Mouse (Mus musculus): ENCODE results near the gene Ccng2. TPM values are rescaled to one million over a fixed set of nuclear protein-coding genes. Genes with fewer than 3 reads are reported as not detected.

The Ccng2 gene
- polyA plus RNA-seq, 1 experiment from 2014 or later, result 12.5 TPM

GRCm38 (mm10) chr5:93256820-93257405 lies 10.1 kb upstream of the Ccng2 start:
- Histone ChIP-seq H3K4me2 (ENCODE audit: low read depth, low read length) (no peak overlapping the region), H3K9me3 (ENCODE audit: low read length) (no peaks in the 10 kb centered on the region)
- DNase-seq, result no peak

GRCm38 (mm10) chr5:93259349-93259748 lies 7.7 kb upstream of the Ccng2 start:
- TF ChIP-seq CTCF (IDR thresholded peaks at IDR 0.05; ENCODE audit: low read depth) (no peak), EP300 (IDR thresholded peaks at IDR 0.05; ENCODE audit: low read depth) (no peak)
- Histone ChIP-seq H3K4me2 (ENCODE audit: low read depth, low read length) (no peak overlapping the region), H3K9me3 (ENCODE audit: low read length) (no peaks in the 10 kb centered on the region), H3K27me3 (ENCODE audit: insufficient read depth, low read length) (no peaks in the 10 kb centered on the region), H3K9ac (replicated peaks) (no peak overlapping the region), H3K27ac (ENCODE audit: low read depth) (no peak overlapping the region), H3K36me3 (replicated peaks; ENCODE audit: insufficient read depth, low read length) (no peaks in the 10 kb centered on the region), H3K4me3 (ENCODE audit: low read depth, low read length) (no peak overlapping the region), H3K4me1 (ENCODE audit: insufficient read depth) (peaks cover 3% of the 10 kb centered on the region)
- DNase-seq (no peak), ATAC-seq (no peak)

More at GRCm38 (mm10) chr5:93256820-93257405, 10.1 kb upstream of the Ccng2 start:
- no peaks in the 10 kb centered on the region for H3K4me1 ChIP-seq (ENCODE audit: insufficient read depth)
- no peak for TF ChIP-seq EP300 (IDR thresholded peaks at IDR 0.05; ENCODE audit: low read depth)
- TF ChIP-seq CTCF (IDR thresholded peaks at IDR 0.05; ENCODE audit: low read depth), result no peak
- ATAC-seq, result no peak
- no peak overlapping the region for H3K27ac ChIP-seq (ENCODE audit: low read depth)
- no peaks in the 10 kb centered on the region for H3K27me3 ChIP-seq (ENCODE audit: insufficient read depth, low read length)
- no peak overlapping the region for H3K4me3 ChIP-seq (ENCODE audit: low read depth, low read length)
- no peak overlapping the region for H3K9ac ChIP-seq (replicated peaks)
- no peaks in the 10 kb centered on the region for H3K36me3 ChIP-seq (replicated peaks; ENCODE audit: insufficient read depth, low read length)

- Histone ChIP-seq H3K9ac (replicated peaks) (no peak overlapping the region), H3K4me3 (ENCODE audit: low read depth, low read length) (no peak overlapping the region), H3K27ac (ENCODE audit: low read depth) (no peak overlapping the region), H3K27me3 (ENCODE audit: insufficient read depth, low read length) (no peaks in the 10 kb centered on the region), H3K4me1 (ENCODE audit: insufficient read depth) (peaks cover 10% of the 10 kb centered on the region), H3K4me2 (ENCODE audit: low read depth, low read length) (no peak overlapping the region), H3K9me3 (ENCODE audit: low read length) (no peaks in the 10 kb centered on the region), H3K36me3 (replicated peaks; ENCODE audit: insufficient read depth, low read length) (no peaks in the 10 kb centered on the region)
- 65% methylated on average over 3 of the region's 3 CpGs for WGBS (ENCODE audit: insufficient replicate concordance)
- no peak for TF ChIP-seq CTCF (IDR thresholded peaks at IDR 0.05; ENCODE audit: low read depth)
- TF ChIP-seq EP300 (IDR thresholded peaks at IDR 0.05; ENCODE audit: low read depth), result no peak
- ATAC-seq (no peak), DNase-seq (no peak)
Measured at GRCm38 (mm10) chr5:93260983-93261382, 6.1 kb upstream of the Ccng2 start.

- H3K27ac ChIP-seq (ENCODE audit: low read depth), result no peak overlapping the region
- no peak overlapping the region for H3K4me2 ChIP-seq (ENCODE audit: low read depth, low read length)
- H3K4me3 ChIP-seq (ENCODE audit: low read depth, low read length), result no peak overlapping the region
- no peaks in the 10 kb centered on the region for H3K9me3 ChIP-seq (ENCODE audit: low read length)
- H3K4me1 ChIP-seq (ENCODE audit: insufficient read depth), result peaks cover 11% of the 10 kb centered on the region
- no peak for ATAC-seq
- TF ChIP-seq EP300 (IDR thresholded peaks at IDR 0.05; ENCODE audit: low read depth) (no peak), CTCF (IDR thresholded peaks at IDR 0.05; ENCODE audit: low read depth) (no peak)
- H3K27me3 ChIP-seq (ENCODE audit: insufficient read depth, low read length), result no peaks in the 10 kb centered on the region
- no peak overlapping the region for H3K9ac ChIP-seq (replicated peaks)
- no peaks in the 10 kb centered on the region for H3K36me3 ChIP-seq (replicated peaks; ENCODE audit: insufficient read depth, low read length)
- WGBS (ENCODE audit: insufficient replicate concordance), result 75% methylated on average over 2 of the region's 2 CpGs
- no peak for DNase-seq
Measured at GRCm38 (mm10) chr5:93262751-93263150, 4.3 kb upstream of the Ccng2 start.

- 51% methylated on average over 6 of the region's 6 CpGs for WGBS (ENCODE audit: insufficient replicate concordance)
- Histone ChIP-seq H3K9ac (replicated peaks) (no peak overlapping the region), H3K27ac (ENCODE audit: low read depth) (no peak overlapping the region), H3K36me3 (replicated peaks; ENCODE audit: insufficient read depth, low read length) (no peaks in the 10 kb centered on the region), H3K4me2 (ENCODE audit: low read depth, low read length) (no peak overlapping the region), H3K4me3 (ENCODE audit: low read depth, low read length) (no peak overlapping the region), H3K9me3 (ENCODE audit: low read length) (no peaks in the 10 kb centered on the region), H3K4me1 (ENCODE audit: insufficient read depth) (peaks cover 11% of the 10 kb centered on the region), H3K27me3 (ENCODE audit: insufficient read depth, low read length) (no peaks in the 10 kb centered on the region)
- no peak for ATAC-seq
- TF ChIP-seq CTCF (IDR thresholded peaks at IDR 0.05; ENCODE audit: low read depth), result no peak
- TF ChIP-seq EP300 (IDR thresholded peaks at IDR 0.05; ENCODE audit: low read depth), result no peak
- no peak for DNase-seq
Measured at GRCm38 (mm10) chr5:93263396-93264075, 3.5 kb upstream of the Ccng2 start.

- Histone ChIP-seq H3K36me3 (replicated peaks; ENCODE audit: insufficient read depth, low read length) (no peaks in the 10 kb centered on the region), H3K9ac (replicated peaks) (no peak overlapping the region), H3K4me1 (ENCODE audit: insufficient read depth) (peaks cover 11% of the 10 kb centered on the region), H3K9me3 (ENCODE audit: low read length) (no peaks in the 10 kb centered on the region), H3K27me3 (ENCODE audit: insufficient read depth, low read length) (no peaks in the 10 kb centered on the region), H3K27ac (ENCODE audit: low read depth) (no peak overlapping the region), H3K4me2 (ENCODE audit: low read depth, low read length) (peak overlapping the region; percentile 79), H3K4me3 (ENCODE audit: low read depth, low read length) (no peak overlapping the region)
- DNase-seq (no peak), ATAC-seq (no peak)
- TF ChIP-seq EP300 (IDR thresholded peaks at IDR 0.05; ENCODE audit: low read depth) (no peak), CTCF (IDR thresholded peaks at IDR 0.05; ENCODE audit: low read depth) (no peak)
- 42% methylated on average over 1 of the region's 1 CpGs for WGBS (ENCODE audit: insufficient replicate concordance)
Measured at GRCm38 (mm10) chr5:93264136-93264700, 2.8 kb upstream of the Ccng2 start.

Measured in liver, postnatal 0 days (tissue).